Mouse (Mus musculus) kidney, adult 8-10 months (tissue): Measurements from ENCODE around the gene Gm28539.
"Not testable (repeated sequence)": the region's sequence is repeated elsewhere in the genome, so short reads cannot be mapped to it uniquely, and the experiment has no call there.

Source experiments
- DNase-seq, 2 experiments: peaks; one replicate each; pipeline ENCODE4 v3.0.0; 2022

The Gm28539 gene

GRCm38 (mm10) chr16:18969420-18970128, 133.2 kb downstream of the Gm28539 start:
- DNase-seq, result no peak

- DNase-seq, result no peak
Observed at GRCm38 (mm10) chr16:18970837-18971236, 134.5 kb downstream of the Gm28539 start.

GRCm38 (mm10) chr16:18975665-18976064, 139.3 kb downstream of the Gm28539 start:
- DNase-seq, result not testable (repeated sequence)

- DNase-seq, result no peak
Observed at GRCm38 (mm10) chr16:18976315-18976714, 139.9 kb downstream of the Gm28539 start.

GRCm38 (mm10) chr16:18986381-18986780, 150.0 kb downstream of the Gm28539 start:
- no peak for DNase-seq

GRCm38 (mm10) chr16:18986860-18987259, 150.5 kb downstream of the Gm28539 start:
- DNase-seq, result no peak

GRCm38 (mm10) chr16:19002610-19003389, 166.4 kb downstream of the Gm28539 start:
- DNase-seq, result peak in 1 of 2 experiments; percentile 35

- DNase-seq, result no peak
Observed at GRCm38 (mm10) chr16:19003757-19004156, 167.4 kb downstream of the Gm28539 start.

- no peak for DNase-seq
Observed at GRCm38 (mm10) chr16:19005298-19005697, 168.9 kb downstream of the Gm28539 start.
